In the genomic region with DNA sequence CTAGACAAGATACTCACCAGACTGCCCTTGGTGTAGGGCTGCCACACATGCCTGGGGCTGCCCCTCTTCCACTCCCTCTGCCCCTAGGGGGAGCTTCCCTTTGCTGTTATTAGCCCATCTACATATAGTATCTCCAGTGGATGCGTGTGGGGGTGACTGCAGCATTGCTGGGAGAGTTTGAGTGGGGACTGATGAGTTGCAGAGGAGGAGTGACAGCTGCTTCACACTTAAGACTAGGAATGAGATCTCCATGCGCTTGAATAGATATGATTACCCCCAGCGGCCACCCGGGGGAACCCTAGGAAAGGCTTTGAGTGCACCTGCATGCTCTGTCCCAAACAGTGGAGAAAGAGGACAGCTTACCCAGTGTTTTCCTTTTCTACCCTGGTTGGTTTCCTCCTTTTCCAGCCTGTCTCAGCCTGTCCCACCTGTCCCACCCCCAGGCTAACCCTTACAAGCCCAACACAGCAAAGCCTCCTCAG, we compare ENCODE assay signal across 9 mouse cellular contexts. TPM values are rescaled to one million over a fixed set of nuclear protein-coding genes. Genes with fewer than 3 reads are reported as not detected.
DNase-seq lines count a peak whose midpoint lies in the region; ATAC-seq and TF ChIP-seq lines count a peak whose summit lies in the region.
"Had no signal": no experiment of that assay in that cellular context is flagged by ENCODE, and none has a peak within 500 bp of the region (broad histone marks: within the 10 kb centered on the region; RNA-seq: fewer than 3 reads in every experiment).

No protein-coding gene starts in this region.

- peak; percentile 25 for ATAC-seq in forebrain, postnatal 0 days
- ATAC-seq in forebrain, embryonic 14.5 days, result no peak
- ATAC-seq in midbrain, postnatal 0 days (ENCODE audit: low FRiP score), result no peak
- no peak for ATAC-seq in midbrain, embryonic 15.5 days (replicated peaks)
- peak; percentile 55 for ATAC-seq in heart, embryonic 16.5 days (replicated peaks; ENCODE audit: extremely low read depth, insufficient read depth, low FRiP score)
- no peak for ATAC-seq in forebrain, embryonic 16.5 days
- ATAC-seq: Patski had no signal

- no peak overlapping the region for H3K27ac ChIP-seq in forebrain, postnatal 0 days (ENCODE audit: low read depth, low read length)
- no peak overlapping the region for H3K27ac ChIP-seq in forebrain, embryonic 14.5 days (ENCODE audit: low read depth, low read length)
- H3K27ac ChIP-seq in midbrain, postnatal 0 days (ENCODE audit: low read depth, low read length), result no peak overlapping the region
- no peak overlapping the region for H3K27ac ChIP-seq in midbrain, embryonic 15.5 days
- no peak overlapping the region for H3K27ac ChIP-seq in heart, embryonic 16.5 days (ENCODE audit: low read length)
- no peak overlapping the region for H3K27ac ChIP-seq in forebrain, embryonic 16.5 days (ENCODE audit: low read length)

- TF ChIP-seq CTCF in forebrain, postnatal 0 days (IDR thresholded peaks at IDR 0.05; ENCODE audit: low read depth), result peak; percentile 15
- peak; percentile 30 for TF ChIP-seq CTCF in midbrain, postnatal 0 days (IDR thresholded peaks at IDR 0.05)

- H3K9me3 ChIP-seq in forebrain, postnatal 0 days (ENCODE audit: low read length), result no peaks in the 10 kb centered on the region
- no peaks in the 10 kb centered on the region for H3K9me3 ChIP-seq in forebrain, embryonic 14.5 days (replicated peaks; ENCODE audit: control insufficient read depth, low read length)
- no peaks in the 10 kb centered on the region for H3K9me3 ChIP-seq in midbrain, postnatal 0 days (ENCODE audit: low read length)
- no peaks in the 10 kb centered on the region for H3K9me3 ChIP-seq in midbrain, embryonic 15.5 days
- H3K9me3 ChIP-seq in heart, embryonic 16.5 days (replicated peaks; ENCODE audit: control insufficient read depth, low read length), result no peaks in the 10 kb centered on the region
- H3K9me3 ChIP-seq in forebrain, embryonic 16.5 days (ENCODE audit: control insufficient read depth, low read length), result no peaks in the 10 kb centered on the region

- peaks cover 31% of the 10 kb centered on the region for H3K36me3 ChIP-seq in forebrain, postnatal 0 days (ENCODE audit: insufficient read depth)
- H3K36me3 ChIP-seq in forebrain, embryonic 14.5 days (ENCODE audit: control insufficient read depth, insufficient read depth, low read length), result peaks cover 32% of the 10 kb centered on the region
- H3K36me3 ChIP-seq in midbrain, postnatal 0 days (ENCODE audit: insufficient read depth, low read length), result peaks cover 35% of the 10 kb centered on the region
- peaks cover 25% of the 10 kb centered on the region for H3K36me3 ChIP-seq in midbrain, embryonic 15.5 days (replicated peaks)
- H3K36me3 ChIP-seq in heart, embryonic 16.5 days (ENCODE audit: control insufficient read depth, insufficient read depth), result peaks cover 13% of the 10 kb centered on the region; the same call in 1 of the 2 replicates
- peaks cover 8% of the 10 kb centered on the region for H3K36me3 ChIP-seq in forebrain, embryonic 16.5 days (ENCODE audit: control insufficient read depth, insufficient read depth)

- no peak overlapping the region for H3K4me2 ChIP-seq in forebrain, postnatal 0 days (ENCODE audit: low read depth)
- H3K4me2 ChIP-seq in forebrain, embryonic 14.5 days (ENCODE audit: low read length), result no peak overlapping the region
- H3K4me2 ChIP-seq in midbrain, postnatal 0 days (ENCODE audit: low read depth, low read length, poor library complexity, severe bottlenecking), result no peak overlapping the region
- H3K4me2 ChIP-seq in midbrain, embryonic 15.5 days, result no peak overlapping the region
- no peak overlapping the region for H3K4me2 ChIP-seq in heart, embryonic 16.5 days (ENCODE audit: low read depth, low read length)
- no peak overlapping the region for H3K4me2 ChIP-seq in forebrain, embryonic 16.5 days (ENCODE audit: low read length)

- 68% methylated on average over 4 of the region's 4 CpGs for WGBS in forebrain, postnatal 0 days
- whole genome bisulfite sequencing in forebrain, embryonic 14.5 days, result 68% methylated on average over 4 of the region's 4 CpGs
- 79% methylated on average over 4 of the region's 4 CpGs for WGBS in midbrain, postnatal 0 days
- 77% methylated on average over 4 of the region's 4 CpGs for WGBS in midbrain, embryonic 15.5 days
- 47% methylated on average over 4 of the region's 4 CpGs for WGBS in heart, embryonic 16.5 days
- 75% methylated on average over 4 of the region's 4 CpGs for WGBS in forebrain, embryonic 16.5 days

- no peaks in the 10 kb centered on the region for H3K27me3 ChIP-seq in forebrain, postnatal 0 days (ENCODE audit: insufficient read depth, low read length)
- no peaks in the 10 kb centered on the region for H3K27me3 ChIP-seq in forebrain, embryonic 14.5 days (replicated peaks; ENCODE audit: control insufficient read depth, insufficient read depth, low read length)
- no peaks in the 10 kb centered on the region for H3K27me3 ChIP-seq in midbrain, postnatal 0 days (ENCODE audit: insufficient read depth, low read length)
- H3K27me3 ChIP-seq in midbrain, embryonic 15.5 days (replicated peaks), result no peaks in the 10 kb centered on the region
- H3K27me3 ChIP-seq in heart, embryonic 16.5 days (ENCODE audit: control insufficient read depth, insufficient read depth, low read length), result no peaks in the 10 kb centered on the region
- H3K27me3 ChIP-seq in forebrain, embryonic 16.5 days (replicated peaks; ENCODE audit: control insufficient read depth, insufficient read depth, low read length), result no peaks in the 10 kb centered on the region
- H3K27me3 ChIP-seq: Patski had no signal

- DNase-seq in forebrain, postnatal 0 days, result no peak
- DNase-seq in forebrain, embryonic 14.5 days (ENCODE audit: low spot score), result no peak
- DNase-seq in midbrain, postnatal 0 days (ENCODE audit: low spot score), result no peak
- DNase-seq in lung, postnatal 10 days, result peak; percentile 66
- no peak for DNase-seq in embryo, embryonic 11 days

- H3K4me1 ChIP-seq in forebrain, postnatal 0 days (ENCODE audit: insufficient read depth), result no peaks in the 10 kb centered on the region
- no peaks in the 10 kb centered on the region for H3K4me1 ChIP-seq in forebrain, embryonic 14.5 days (ENCODE audit: control insufficient read depth, insufficient read depth, low read length)
- no peaks in the 10 kb centered on the region for H3K4me1 ChIP-seq in midbrain, postnatal 0 days (ENCODE audit: insufficient read depth, low read length)
- no peaks in the 10 kb centered on the region for H3K4me1 ChIP-seq in midbrain, embryonic 15.5 days
- 0 out of 2 replicates have a peak, but pooled peaks cover 2% of the 10 kb centered on the region for H3K4me1 ChIP-seq in heart, embryonic 16.5 days (ENCODE audit: control insufficient read depth, insufficient read depth, low read length)
- no peaks in the 10 kb centered on the region for H3K4me1 ChIP-seq in forebrain, embryonic 16.5 days (replicated peaks; ENCODE audit: control insufficient read depth, insufficient read depth, low read length)

- H3K4me3 ChIP-seq in forebrain, postnatal 0 days (ENCODE audit: low read depth, low read length), result no peak overlapping the region
- no peak overlapping the region for H3K4me3 ChIP-seq in forebrain, embryonic 14.5 days (ENCODE audit: low read depth, low read length)
- H3K4me3 ChIP-seq in midbrain, postnatal 0 days (ENCODE audit: low read depth, low read length), result no peak overlapping the region
- H3K4me3 ChIP-seq in midbrain, embryonic 15.5 days, result no peak overlapping the region
- no peak overlapping the region for H3K4me3 ChIP-seq in heart, embryonic 16.5 days (ENCODE audit: low read length)
- H3K4me3 ChIP-seq in forebrain, embryonic 16.5 days (replicated peaks; ENCODE audit: low read length), result no peak overlapping the region

- H3K9ac ChIP-seq in forebrain, postnatal 0 days, result no peak overlapping the region
- no peak overlapping the region for H3K9ac ChIP-seq in forebrain, embryonic 14.5 days (ENCODE audit: low read length)
- no peak overlapping the region for H3K9ac ChIP-seq in midbrain, postnatal 0 days (replicated peaks; ENCODE audit: low read length, poor library complexity, severe bottlenecking)
- no peak overlapping the region for H3K9ac ChIP-seq in midbrain, embryonic 15.5 days
- no peak overlapping the region for H3K9ac ChIP-seq in heart, embryonic 16.5 days (ENCODE audit: low read length)
- H3K9ac ChIP-seq in forebrain, embryonic 16.5 days (replicated peaks; ENCODE audit: low read depth, low read length), result no peak overlapping the region

RNA-seq across cellular contexts. Expression of gene Rsg1, which starts 9.1 kb away (rescaled TPM):
- 4.5 and 6.9 TPM in 2 replicates for total RNA-seq in forebrain, postnatal 0 days (2014; rRNA removed)
- 3.7 and 5.2 TPM in 2 replicates for polyA plus RNA-seq in forebrain, postnatal 0 days (2015; fragmentation: Nextera tagmentation; extraction: Ambion mirVana)
- polyA plus RNA-seq in forebrain, embryonic 14.5 days (2014; fragmentation: Nextera tagmentation; extraction: Ambion mirVana), result 6.5 and 6.7 TPM in 2 replicates
- total RNA-seq in midbrain, postnatal 0 days (2014; rRNA removed), result 4.6 and 6.0 TPM in 2 replicates
- polyA plus RNA-seq in midbrain, postnatal 0 days (2015; fragmentation: Nextera tagmentation; extraction: Ambion mirVana), result 5.2 and 5.3 TPM in 2 replicates
- polyA plus RNA-seq in midbrain, embryonic 15.5 days (2015; fragmentation: Nextera tagmentation; extraction: Ambion mirVana), result 8.7 and 9.9 TPM in 2 replicates
- polyA plus RNA-seq in heart, embryonic 16.5 days (2015; fragmentation: Nextera tagmentation; extraction: Ambion mirVana), result 2.4 and 3.6 TPM in 2 replicates
- polyA plus RNA-seq in forebrain, embryonic 16.5 days (2015; fragmentation: Nextera tagmentation; extraction: Ambion mirVana), result 8.3 and 11.0 TPM in 2 replicates

RNA-seq across cellular contexts. Expression of gene Arhgef19, which starts 34.7 kb away (rescaled TPM):
- 0.95 and 1.6 TPM in 2 replicates for total RNA-seq in forebrain, postnatal 0 days (2014; rRNA removed)
- polyA plus RNA-seq in forebrain, postnatal 0 days (2015; fragmentation: Nextera tagmentation; extraction: Ambion mirVana), result 0.52 and 0.90 TPM in 2 replicates
- 0.65 and 1.1 TPM in 2 replicates for polyA plus RNA-seq in forebrain, embryonic 14.5 days (2014; fragmentation: Nextera tagmentation; extraction: Ambion mirVana)
- total RNA-seq in midbrain, postnatal 0 days (2014; rRNA removed), result 0.76 and 1.3 TPM in 2 replicates
- 1.1 and 1.3 TPM in 2 replicates for polyA plus RNA-seq in midbrain, postnatal 0 days (2015; fragmentation: Nextera tagmentation; extraction: Ambion mirVana)
- 1.0 and 1.7 TPM in 2 replicates for polyA plus RNA-seq in midbrain, embryonic 15.5 days (2015; fragmentation: Nextera tagmentation; extraction: Ambion mirVana)
- polyA plus RNA-seq in heart, embryonic 16.5 days (2015; fragmentation: Nextera tagmentation; extraction: Ambion mirVana), result 2.3 and 4.0 TPM in 2 replicates
- 0.71 and 1.1 TPM in 2 replicates for polyA plus RNA-seq in forebrain, embryonic 16.5 days (2015; fragmentation: Nextera tagmentation; extraction: Ambion mirVana)

RNA-seq across cellular contexts. Expression of gene Fbxo42, which starts 56.9 kb away (rescaled TPM):
- 12.4 and 18.0 TPM in 2 replicates for total RNA-seq in forebrain, postnatal 0 days (2014; rRNA removed)
- polyA plus RNA-seq in forebrain, postnatal 0 days (2015; fragmentation: Nextera tagmentation; extraction: Ambion mirVana), result 9.9 and 13.1 TPM in 2 replicates
- 22.3 and 29.5 TPM in 2 replicates for polyA plus RNA-seq in forebrain, embryonic 14.5 days (2014; fragmentation: Nextera tagmentation; extraction: Ambion mirVana)
- 23.6 and 26.6 TPM in 2 replicates for total RNA-seq in midbrain, postnatal 0 days (2014; rRNA removed)
- 16.9 and 17.7 TPM in 2 replicates for polyA plus RNA-seq in midbrain, postnatal 0 days (2015; fragmentation: Nextera tagmentation; extraction: Ambion mirVana)
- polyA plus RNA-seq in midbrain, embryonic 15.5 days (2015; fragmentation: Nextera tagmentation; extraction: Ambion mirVana), result 28.5 and 30.0 TPM in 2 replicates
- 12.8 and 14.5 TPM in 2 replicates for polyA plus RNA-seq in heart, embryonic 16.5 days (2015; fragmentation: Nextera tagmentation; extraction: Ambion mirVana)
- 25.4 and 27.1 TPM in 2 replicates for polyA plus RNA-seq in forebrain, embryonic 16.5 days (2015; fragmentation: Nextera tagmentation; extraction: Ambion mirVana)

Comparison
In these comparisons a context has a peak if more than half of its experiments do, and no peak if none do; other contexts are left out.
1. ATAC-seq: peak in forebrain, postnatal 0 days (single experiment) and heart, embryonic 16.5 days (single experiment); none in forebrain, embryonic 14.5 days (single experiment), midbrain, postnatal 0 days (single experiment), midbrain, embryonic 15.5 days (single experiment) and forebrain, embryonic 16.5 days (single experiment).